Mouse (Mus musculus) monocyte, adult 2 months (primary cell): Measurements from ENCODE around the gene Xpr1.

ENCODE experiments used
- DNase-seq, 2 experiments: peaks; one replicate each; pipeline ENCODE4 v3.0.0; 2022; ENCODE audit warnings: low spot score in 2 of 2, low read depth in 1 of 2

Gene Xpr1

GRCm38 (mm10) chr1:155232786-155233185 is 184.4 kb downstream of the Xpr1 start:
- no peak for DNase-seq

GRCm38 (mm10) chr1:155232385-155232784 is 184.8 kb downstream of the Xpr1 start:
- DNase-seq, result no peak

- DNase-seq, result no peak
These were observed 187.5 kb downstream of the Xpr1 start for GRCm38 (mm10) chr1:155229464-155230411.
